Mouse (Mus musculus) left cerebral cortex, postnatal 4 days (tissue): Measurements from ENCODE around the gene Pkd1l2. TPM values are rescaled to one million over a fixed set of nuclear protein-coding genes. Genes with fewer than 3 reads are reported as not detected.
A peak's percentile ranks its signal among the peaks of the same experiment; 100 is the strongest.

Experiments used
- DNase-seq: peaks from one replicate; pipeline ENCODE4 v3.0.0-alpha.2; 2022
- intact Hi-C: fragments of 180-260 bp; cut with DNase I; formaldehyde crosslinking; loops from one replicate; pipeline ENCODE4 v1.15.1; 2025
- total RNA-seq, 2 experiments: library from RNA; stranded (reverse); gene quantifications; 2 replicates each; pipeline ENCODE4 v1.2.3; 2021

Gene Pkd1l2
- total RNA-seq, 2 experiments from 2014 or later, result not detected

- no peak for DNase-seq
- intact Hi-C loops, result no loop called here
Observed at GRCm38 (mm10) chr8:117087036-117087435, 4.8 kb upstream of the Pkd1l2 start.

GRCm38 (mm10) chr8:117085521-117085920, 3.3 kb upstream of the Pkd1l2 start:
- DNase-seq, result no peak
- intact Hi-C loops, result no loop called here

- intact Hi-C loops, result no loop called here
- no peak for DNase-seq
Observed at GRCm38 (mm10) chr8:117082947-117083559, 804 bp upstream of the Pkd1l2 start.

- DNase-seq, result no peak
- intact Hi-C loops, result no loop called here
Observed at GRCm38 (mm10) chr8:117079652-117080051, 2.6 kb downstream of the Pkd1l2 start.

- no peak for DNase-seq
- intact Hi-C loops, result no loop called here
Observed at GRCm38 (mm10) chr8:117078367-117078926, 3.8 kb downstream of the Pkd1l2 start.

GRCm38 (mm10) chr8:117074350-117075182, 7.7 kb downstream of the Pkd1l2 start:
- DNase-seq, result no peak
- intact Hi-C loops, result no loop called here

- peak; percentile 24 for DNase-seq
- intact Hi-C loops, result no loop called here
Observed at GRCm38 (mm10) chr8:117069708-117070107, 12.5 kb downstream of the Pkd1l2 start.

- DNase-seq, result no peak
- intact Hi-C loops, result no loop called here
Observed at GRCm38 (mm10) chr8:117068294-117068693, 14.0 kb downstream of the Pkd1l2 start.

GRCm38 (mm10) chr8:117067396-117067795, 14.9 kb downstream of the Pkd1l2 start:
- intact Hi-C loops, result no loop called here
- no peak for DNase-seq

- intact Hi-C loops, result no loop called here
- DNase-seq, result no peak
Observed at GRCm38 (mm10) chr8:117066955-117067354, 15.3 kb downstream of the Pkd1l2 start.

GRCm38 (mm10) chr8:117061180-117061880, 20.9 kb downstream of the Pkd1l2 start:
- DNase-seq, result no peak
- intact Hi-C loops, result no loop called here

GRCm38 (mm10) chr8:117060306-117060705, 21.9 kb downstream of the Pkd1l2 start:
- intact Hi-C loops, result no loop called here

GRCm38 (mm10) chr8:117059021-117059420, 23.2 kb downstream of the Pkd1l2 start:
- intact Hi-C loops, result no loop called here
- DNase-seq, result no peak

More at GRCm38 (mm10) chr8:117060306-117060705, 21.9 kb downstream of the Pkd1l2 start:
- DNase-seq, result peak; percentile 11

- no peak for DNase-seq
- intact Hi-C loops, result no loop called here
Observed at GRCm38 (mm10) chr8:117055097-117055496, 27.2 kb downstream of the Pkd1l2 start.

- DNase-seq, result no peak
- intact Hi-C loops, result no loop called here
Observed at GRCm38 (mm10) chr8:117054146-117054545, 28.1 kb downstream of the Pkd1l2 start.

GRCm38 (mm10) chr8:117053135-117054079, 28.8 kb downstream of the Pkd1l2 start:
- DNase-seq, result no peak
- intact Hi-C loops, result no loop called here

- no peak for DNase-seq
- intact Hi-C loops, result no loop called here
Observed at GRCm38 (mm10) chr8:117051316-117051715, 30.9 kb downstream of the Pkd1l2 start.

- intact Hi-C loops, result no loop called here
- DNase-seq, result no peak
Observed at GRCm38 (mm10) chr8:117050763-117051162, 31.5 kb downstream of the Pkd1l2 start.

GRCm38 (mm10) chr8:117049444-117049843, 32.8 kb downstream of the Pkd1l2 start:
- intact Hi-C loops, result no loop called here
- no peak for DNase-seq

- intact Hi-C loops, result no loop called here
- DNase-seq, result no peak
Observed at GRCm38 (mm10) chr8:117043584-117043983, 38.7 kb downstream of the Pkd1l2 start.
